Mouse (Mus musculus): ENCODE data around the gene Fstl4.

- no peak for TF ChIP-seq POLR2A (IDR thresholded peaks at IDR 0.05; ENCODE audit: low read depth, low read length)
- TF ChIP-seq CTCF (conservative IDR thresholded peaks at IDR 0.05; ENCODE audit: insufficient read depth, insufficient read length, low read depth, low read length) = no peak
These were observed 446.4 kb downstream of the Fstl4 start for GRCm38 (mm10) chr11:53210876-53211275.

Data from kidney, adult 2 months (tissue).